Mouse (Mus musculus): ENCODE measurements around the gene Fgfr2. TPM values are rescaled to one million over a fixed set of nuclear protein-coding genes. Genes with fewer than 3 reads are reported as not detected.

Fgfr2 gene
- polyA plus RNA-seq, 1 experiment, result 114 TPM

DNA sequence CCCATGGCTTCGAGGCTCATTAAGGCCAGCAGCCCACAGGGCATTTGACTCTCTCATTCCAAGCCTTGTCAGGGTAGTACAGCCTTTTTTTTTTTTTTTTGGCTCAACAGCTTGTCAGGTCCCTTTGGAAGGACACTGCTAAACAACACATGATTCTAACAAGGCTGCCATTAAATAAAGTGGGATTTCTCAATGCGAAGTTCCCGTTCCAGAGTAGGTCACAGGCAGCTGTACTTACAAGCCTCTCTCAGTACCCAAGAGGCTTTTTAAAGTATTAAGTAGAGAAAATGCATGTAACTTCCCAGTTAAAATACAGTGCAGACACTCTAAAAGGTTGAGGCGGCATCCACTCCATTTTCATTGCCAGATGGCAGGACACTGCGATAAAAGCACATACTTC, 29.4 kb downstream of the Fgfr2 start:
- WGBS, result 62% methylated on average over 5 of the region's 5 CpGs
- Histone ChIP-seq H3K4me1 (ENCODE audit: control insufficient read depth, insufficient read depth, low read length) (peaks cover 16% of the 10 kb centered on the region), H3K4me3 (replicated peaks; ENCODE audit: extremely low read depth, low read depth, low read length) (no peak overlapping the region)
- DNase-seq, result no peak
- TF ChIP-seq POLR2A (IDR thresholded peaks at IDR 0.05; ENCODE audit: borderline replicate concordance, extremely low read depth, low read depth, low read length) (no peak), CTCF (IDR thresholded peaks at IDR 0.05; ENCODE audit: insufficient read depth, low read length) (no peak)

DNA sequence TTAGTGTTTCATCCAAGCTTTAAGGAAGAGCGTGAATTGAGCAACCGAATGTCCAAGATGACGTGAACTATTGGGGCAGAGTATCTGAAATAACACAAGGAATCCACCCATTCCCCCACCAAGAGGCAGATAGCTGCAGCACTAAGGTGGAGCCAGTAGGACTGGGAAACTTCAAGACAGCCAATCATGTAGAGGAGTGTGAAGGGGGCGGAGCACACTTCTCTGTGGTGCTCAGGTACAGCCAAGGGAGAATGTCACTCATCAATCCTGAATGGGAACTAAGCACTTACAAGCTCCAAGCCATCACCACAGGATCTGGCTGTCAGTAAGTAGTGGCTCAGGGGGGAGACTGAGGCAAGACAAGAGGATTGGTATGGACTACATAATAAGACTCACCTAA, 32.5 kb downstream of the Fgfr2 start:
- DNase-seq, result no peak
- TF ChIP-seq CTCF (IDR thresholded peaks at IDR 0.05; ENCODE audit: insufficient read depth, low read length) (no peak), POLR2A (IDR thresholded peaks at IDR 0.05; ENCODE audit: borderline replicate concordance, extremely low read depth, low read depth, low read length) (no peak)
- WGBS, result 62% methylated on average over 4 of the region's 4 CpGs
- Histone ChIP-seq H3K4me1 (ENCODE audit: control insufficient read depth, insufficient read depth, low read length) (peaks cover 15% of the 10 kb centered on the region), H3K4me3 (replicated peaks; ENCODE audit: extremely low read depth, low read depth, low read length) (no peak overlapping the region)

- TF ChIP-seq CTCF (IDR thresholded peaks at IDR 0.05; ENCODE audit: insufficient read depth, low read length), result no peak
- TF ChIP-seq POLR2A (IDR thresholded peaks at IDR 0.05; ENCODE audit: borderline replicate concordance, extremely low read depth, low read depth, low read length), result no peak
- Histone ChIP-seq H3K4me1 (ENCODE audit: control insufficient read depth, insufficient read depth, low read length) (peaks cover 17% of the 10 kb centered on the region), H3K4me3 (replicated peaks; ENCODE audit: extremely low read depth, low read depth, low read length) (no peak overlapping the region)
- DNase-seq, result no peak
- WGBS, result 72% methylated on average over 11 of the region's 11 CpGs
Measured at GRCm38 (mm10) chr7:133089621-133090260, 33.4 kb downstream of the Fgfr2 start.

DNA sequence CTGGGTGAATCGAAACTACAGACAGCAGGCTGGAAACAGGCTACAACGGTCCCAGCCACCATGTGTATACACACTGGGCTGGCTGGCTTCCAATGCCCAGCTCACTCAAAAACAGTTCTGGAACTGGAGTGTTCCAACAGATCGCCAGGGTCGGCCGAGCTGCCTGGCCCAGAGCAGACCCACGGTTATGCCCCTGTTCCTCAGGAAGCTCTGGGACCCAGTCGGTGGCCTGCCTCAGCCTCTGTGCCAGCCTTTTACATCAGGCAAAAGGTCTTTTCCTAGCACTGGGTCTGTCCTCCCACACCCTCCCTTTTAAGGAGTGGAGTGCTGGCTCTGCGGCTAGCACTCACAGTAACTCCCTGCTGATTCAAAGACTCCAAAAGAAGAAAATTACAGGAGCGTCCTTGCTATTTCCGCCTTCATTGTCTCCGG, 34.3 kb downstream of the Fgfr2 start:
- TF ChIP-seq CTCF (IDR thresholded peaks at IDR 0.05; ENCODE audit: insufficient read depth, low read length), result no peak
- TF ChIP-seq POLR2A (IDR thresholded peaks at IDR 0.05; ENCODE audit: borderline replicate concordance, extremely low read depth, low read depth, low read length), result no peak
- peak overlapping the region; percentile 22 for H3K4me3 ChIP-seq (replicated peaks; ENCODE audit: extremely low read depth, low read depth, low read length)
- peak; percentile 79 for DNase-seq
- peaks cover 17% of the 10 kb centered on the region for H3K4me1 ChIP-seq (ENCODE audit: control insufficient read depth, insufficient read depth, low read length)
- 12% methylated on average over 11 of the region's 11 CpGs for WGBS

DNA sequence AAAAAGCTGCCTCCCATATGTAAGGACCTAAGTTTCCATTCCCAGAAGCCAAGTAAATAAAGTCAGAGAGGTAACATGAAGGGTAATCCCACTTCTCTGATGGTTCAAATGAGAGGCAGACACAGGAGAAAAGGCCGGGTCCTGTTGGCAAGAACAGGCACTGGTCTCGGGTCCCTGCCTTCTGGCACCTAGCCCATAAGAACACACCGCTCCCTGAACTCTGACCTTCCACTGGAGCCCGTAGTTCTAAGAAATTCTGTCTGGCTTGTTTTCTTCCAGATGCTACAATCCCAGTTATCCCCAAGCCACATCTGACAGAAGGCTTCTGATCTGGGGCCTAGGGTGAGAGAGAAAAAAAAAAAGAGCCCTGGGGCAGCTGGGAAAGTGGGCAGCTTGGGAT, 34.7 kb downstream of the Fgfr2 start:
- DNase-seq, result no peak
- 27% methylated on average over 4 of the region's 4 CpGs for WGBS
- TF ChIP-seq CTCF (IDR thresholded peaks at IDR 0.05; ENCODE audit: insufficient read depth, low read length) (no peak), POLR2A (IDR thresholded peaks at IDR 0.05; ENCODE audit: borderline replicate concordance, extremely low read depth, low read depth, low read length) (no peak)
- H3K4me1 ChIP-seq (ENCODE audit: control insufficient read depth, insufficient read depth, low read length), result peaks cover 17% of the 10 kb centered on the region
- H3K4me3 ChIP-seq (replicated peaks; ENCODE audit: extremely low read depth, low read depth, low read length), result no peak overlapping the region

DNA sequence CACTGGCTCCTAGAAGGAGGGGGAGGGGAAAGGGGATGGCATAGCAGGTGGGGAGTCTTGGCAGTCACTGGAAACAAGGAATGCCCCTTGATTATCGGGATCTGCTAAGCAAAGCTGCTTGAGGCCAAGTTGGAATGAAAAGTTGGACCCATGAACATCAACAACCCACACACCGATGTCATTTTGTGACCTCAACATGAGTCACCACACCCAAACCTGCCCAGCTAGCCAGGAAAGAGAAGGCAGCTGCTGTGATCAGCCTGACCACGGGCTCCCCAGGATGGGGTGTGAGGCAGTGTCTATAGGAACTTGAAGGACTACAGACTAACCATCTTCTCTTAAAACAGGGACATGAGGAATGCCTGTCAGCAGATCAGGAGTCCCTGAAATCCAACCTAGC, 37.7 kb downstream of the Fgfr2 start:
- H3K4me1 ChIP-seq (ENCODE audit: control insufficient read depth, insufficient read depth, low read length), result peaks cover 14% of the 10 kb centered on the region
- no peak for DNase-seq
- no peak overlapping the region for H3K4me3 ChIP-seq (replicated peaks; ENCODE audit: extremely low read depth, low read depth, low read length)
- WGBS, result 49% methylated on average over 3 of the region's 3 CpGs
- TF ChIP-seq POLR2A (IDR thresholded peaks at IDR 0.05; ENCODE audit: borderline replicate concordance, extremely low read depth, low read depth, low read length) (no peak), CTCF (IDR thresholded peaks at IDR 0.05; ENCODE audit: insufficient read depth, low read length) (no peak)

- TF ChIP-seq POLR2A (IDR thresholded peaks at IDR 0.05; ENCODE audit: borderline replicate concordance, extremely low read depth, low read depth, low read length) (no peak), CTCF (IDR thresholded peaks at IDR 0.05; ENCODE audit: insufficient read depth, low read length) (no peak)
- Histone ChIP-seq H3K4me1 (ENCODE audit: control insufficient read depth, insufficient read depth, low read length) (peaks cover 12% of the 10 kb centered on the region), H3K4me3 (replicated peaks; ENCODE audit: extremely low read depth, low read depth, low read length) (no peak overlapping the region)
- 74% methylated on average over 13 of the region's 13 CpGs for WGBS
- no peak for DNase-seq
Measured at GRCm38 (mm10) chr7:133083936-133084614, 39.1 kb downstream of the Fgfr2 start.

GRCm38 (mm10) chr7:133078929-133079328, 44.2 kb downstream of the Fgfr2 start:
- 54% methylated on average over 1 of the region's 1 CpGs for WGBS
- TF ChIP-seq CTCF (IDR thresholded peaks at IDR 0.05; ENCODE audit: insufficient read depth, low read length) (no peak), POLR2A (IDR thresholded peaks at IDR 0.05; ENCODE audit: borderline replicate concordance, extremely low read depth, low read depth, low read length) (no peak)
- no peak overlapping the region for H3K4me3 ChIP-seq (replicated peaks; ENCODE audit: extremely low read depth, low read depth, low read length)
- peaks cover 10% of the 10 kb centered on the region; the same call in 1 of the 2 replicates for H3K4me1 ChIP-seq (ENCODE audit: control insufficient read depth, insufficient read depth, low read length)
- no peak for DNase-seq

GRCm38 (mm10) chr7:133074462-133075133, 48.6 kb downstream of the Fgfr2 start:
- TF ChIP-seq CTCF (IDR thresholded peaks at IDR 0.05; ENCODE audit: insufficient read depth, low read length), result no peak
- TF ChIP-seq POLR2A (IDR thresholded peaks at IDR 0.05; ENCODE audit: borderline replicate concordance, extremely low read depth, low read depth, low read length), result no peak
- Histone ChIP-seq H3K4me1 (ENCODE audit: control insufficient read depth, insufficient read depth, low read length) (peaks cover 10% of the 10 kb centered on the region; the same call in 1 of the 2 replicates), H3K4me3 (replicated peaks; ENCODE audit: extremely low read depth, low read depth, low read length) (no peak overlapping the region)
- WGBS, result 60% methylated on average over 10 of the region's 10 CpGs
- no peak for DNase-seq
